Mouse (Mus musculus): ENCODE measurements around the gene Cbl. TPM values are rescaled to one million over a fixed set of nuclear protein-coding genes. Genes with fewer than 3 reads are reported as not detected.
A peak's percentile ranks its signal among the peaks of the same experiment; 100 is the strongest.

Cbl gene
- polyA plus RNA-seq, 1 experiment = 30.7 TPM

DNA sequence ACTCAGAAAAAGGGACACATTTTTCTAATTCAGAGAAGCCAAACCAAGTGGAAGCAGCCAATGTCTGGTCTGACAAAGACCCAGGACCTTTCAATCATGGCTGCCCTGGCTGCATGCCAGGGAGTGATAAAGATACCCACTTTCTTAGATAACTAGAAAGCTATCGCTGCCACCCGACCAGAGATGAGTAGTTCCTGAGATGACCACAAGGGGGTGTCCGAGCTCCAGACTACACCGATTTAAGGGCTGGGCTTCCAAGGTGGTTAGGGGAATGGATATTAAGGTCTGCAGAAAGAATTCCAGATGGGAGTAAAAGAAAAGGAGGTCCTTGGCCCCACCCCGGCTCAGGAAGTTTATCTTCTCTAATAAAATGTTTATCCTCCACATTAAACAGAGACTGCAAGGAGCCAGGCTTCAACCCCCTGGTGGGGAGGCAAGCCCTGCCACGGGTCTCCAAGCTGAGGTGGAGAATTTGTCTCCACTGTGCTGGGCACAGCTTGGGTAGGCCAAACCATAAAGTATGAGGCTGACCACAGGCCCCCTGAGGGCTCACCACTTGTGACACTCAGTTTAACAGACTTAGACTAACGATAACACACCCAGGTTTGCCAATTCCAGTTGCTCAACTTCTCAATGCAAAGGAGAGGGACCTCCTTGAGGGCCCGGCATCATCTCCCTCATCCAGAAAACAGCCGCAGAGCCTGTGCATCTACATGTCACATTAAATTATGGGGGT, 124.3 kb downstream of the Cbl start:
- no peak for TF ChIP-seq POLR2A (IDR thresholded peaks at IDR 0.05; ENCODE audit: borderline replicate concordance, extremely low read depth, insufficient read depth, insufficient read length, poor library complexity, severe bottlenecking)
- TF ChIP-seq CTCF (IDR thresholded peaks at IDR 0.05; ENCODE audit: borderline replicate concordance, extremely low read depth, insufficient read depth, insufficient read length) = peak; percentile 79
- peak; percentile 82 for DNase-seq (ENCODE audit: low read depth)

DNA sequence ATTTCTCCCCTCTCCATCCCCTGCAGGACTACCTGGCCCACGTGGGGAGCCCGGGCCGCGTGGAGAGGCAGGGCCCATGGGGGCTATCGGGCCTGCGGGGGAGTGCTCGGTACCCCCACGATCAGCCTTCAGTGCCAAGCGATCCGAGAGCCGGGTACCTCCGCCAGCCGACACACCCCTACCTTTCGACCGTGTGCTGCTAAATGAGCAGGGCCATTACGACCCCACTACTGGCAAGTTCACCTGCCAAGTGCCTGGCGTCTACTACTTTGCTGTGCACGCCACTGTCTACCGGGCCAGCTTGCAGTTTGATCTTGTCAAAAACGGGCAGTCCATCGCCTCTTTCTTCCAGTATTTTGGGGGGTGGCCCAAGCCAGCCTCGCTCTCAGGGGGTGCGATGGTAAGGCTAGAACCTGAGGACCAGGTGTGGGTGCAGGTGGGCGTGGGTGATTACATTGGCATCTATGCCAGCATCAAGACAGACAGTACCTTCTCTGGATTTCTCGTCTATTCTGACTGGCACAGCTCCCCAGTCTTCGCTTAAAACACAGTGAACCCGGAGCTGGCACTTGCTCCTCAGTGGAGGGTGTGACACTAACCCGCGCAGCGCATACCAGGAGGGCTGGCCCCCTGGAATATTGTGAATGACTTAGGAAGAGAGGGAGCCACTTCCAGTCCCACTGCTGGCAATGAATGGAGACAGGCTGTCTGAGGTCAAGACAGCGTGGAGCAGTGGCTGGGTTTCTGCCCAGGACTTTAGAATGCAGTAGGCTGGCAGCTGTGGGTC, 125.4 kb downstream of the Cbl start:
- no peak for DNase-seq (ENCODE audit: low read depth)
- no peak for TF ChIP-seq POLR2A (IDR thresholded peaks at IDR 0.05; ENCODE audit: borderline replicate concordance, extremely low read depth, insufficient read depth, insufficient read length, poor library complexity, severe bottlenecking)
- no peak for TF ChIP-seq CTCF (IDR thresholded peaks at IDR 0.05; ENCODE audit: borderline replicate concordance, extremely low read depth, insufficient read depth, insufficient read length)

DNA sequence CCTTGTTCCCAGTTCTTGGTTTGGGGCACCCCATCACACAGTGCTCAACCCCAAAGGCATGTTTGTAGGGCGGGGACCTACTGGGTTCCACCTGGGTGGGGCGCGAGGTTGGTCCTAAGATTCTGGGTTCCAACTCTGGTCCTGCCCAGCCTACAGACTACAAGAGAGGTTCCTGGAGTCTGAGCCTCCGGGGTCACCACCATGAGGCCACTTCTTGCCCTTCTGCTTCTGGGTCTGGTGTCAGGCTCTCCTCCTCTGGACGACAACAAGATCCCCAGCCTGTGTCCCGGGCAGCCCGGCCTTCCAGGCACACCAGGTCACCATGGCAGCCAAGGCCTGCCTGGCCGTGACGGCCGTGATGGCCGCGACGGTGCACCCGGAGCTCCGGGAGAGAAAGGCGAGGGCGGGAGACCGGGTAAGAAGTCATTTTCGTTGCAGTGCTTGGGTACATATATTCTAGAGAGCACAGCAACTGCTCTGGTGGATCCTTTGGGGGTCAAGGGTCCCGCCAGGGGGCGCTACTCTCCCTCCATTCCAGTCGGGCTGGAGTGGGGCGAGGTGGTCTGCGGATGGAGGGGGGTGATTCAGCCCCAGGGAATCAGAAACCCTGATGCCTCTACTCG, 126.2 kb downstream of the Cbl start:
- TF ChIP-seq CTCF (IDR thresholded peaks at IDR 0.05; ENCODE audit: borderline replicate concordance, extremely low read depth, insufficient read depth, insufficient read length) (peak; percentile 58), POLR2A (IDR thresholded peaks at IDR 0.05; ENCODE audit: borderline replicate concordance, extremely low read depth, insufficient read depth, insufficient read length, poor library complexity, severe bottlenecking) (no peak)
- DNase-seq (ENCODE audit: low read depth) = peak; percentile 39

DNA sequence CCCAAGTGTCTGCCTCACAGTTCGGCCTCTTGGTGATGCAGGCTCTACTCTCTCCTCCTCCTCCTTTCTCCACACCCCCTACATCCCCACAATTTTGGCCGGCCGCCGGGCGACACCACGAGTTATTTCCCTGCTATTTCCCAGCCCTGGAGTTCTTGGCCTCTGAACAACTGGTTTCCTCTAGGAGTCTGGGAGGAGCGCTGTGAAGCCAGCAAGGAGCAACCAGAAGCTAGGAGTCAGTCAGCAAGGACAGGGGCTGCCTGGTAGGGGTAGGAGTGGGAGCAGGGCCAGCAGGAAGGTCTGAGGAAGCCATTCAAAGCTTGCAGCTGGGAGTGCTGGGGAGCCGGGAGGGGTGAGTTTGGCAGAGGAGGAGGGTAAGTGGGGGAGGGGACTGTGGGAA, 126.7 kb downstream of the Cbl start, which contains the start of gene C1qtnf5:
TSS of gene C1qtnf5 (plus strand) at position 136 of the 400 bp plus-strand sequence.
- no peak for TF ChIP-seq CTCF (IDR thresholded peaks at IDR 0.05; ENCODE audit: borderline replicate concordance, extremely low read depth, insufficient read depth, insufficient read length)
- TF ChIP-seq POLR2A (IDR thresholded peaks at IDR 0.05; ENCODE audit: borderline replicate concordance, extremely low read depth, insufficient read depth, insufficient read length, poor library complexity, severe bottlenecking) = no peak
- DNase-seq (ENCODE audit: low read depth) = peak; percentile 88

DNA sequence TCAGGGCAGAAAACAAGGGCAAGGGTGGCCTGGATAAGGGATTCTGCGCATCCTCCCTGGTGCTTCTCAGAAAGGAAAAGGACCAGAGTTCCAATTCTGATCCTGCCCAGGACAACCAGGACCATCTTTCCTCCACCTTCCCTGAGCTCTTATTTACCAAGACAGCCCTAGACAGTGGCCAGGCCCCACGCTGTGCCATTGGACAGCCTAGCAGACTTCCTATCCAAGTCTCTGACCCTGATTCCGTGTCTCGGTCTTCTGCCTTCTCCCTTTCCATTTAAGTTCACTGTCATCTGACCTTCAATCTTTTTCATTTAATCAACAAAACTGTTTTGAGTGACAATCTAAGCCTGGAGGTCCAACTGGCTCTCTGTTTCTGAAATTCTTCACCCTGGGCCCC, 127.3 kb downstream of the Cbl start:
- DNase-seq (ENCODE audit: low read depth) = no peak
- no peak for TF ChIP-seq CTCF (IDR thresholded peaks at IDR 0.05; ENCODE audit: borderline replicate concordance, extremely low read depth, insufficient read depth, insufficient read length)
- no peak for TF ChIP-seq POLR2A (IDR thresholded peaks at IDR 0.05; ENCODE audit: borderline replicate concordance, extremely low read depth, insufficient read depth, insufficient read length, poor library complexity, severe bottlenecking)

DNA sequence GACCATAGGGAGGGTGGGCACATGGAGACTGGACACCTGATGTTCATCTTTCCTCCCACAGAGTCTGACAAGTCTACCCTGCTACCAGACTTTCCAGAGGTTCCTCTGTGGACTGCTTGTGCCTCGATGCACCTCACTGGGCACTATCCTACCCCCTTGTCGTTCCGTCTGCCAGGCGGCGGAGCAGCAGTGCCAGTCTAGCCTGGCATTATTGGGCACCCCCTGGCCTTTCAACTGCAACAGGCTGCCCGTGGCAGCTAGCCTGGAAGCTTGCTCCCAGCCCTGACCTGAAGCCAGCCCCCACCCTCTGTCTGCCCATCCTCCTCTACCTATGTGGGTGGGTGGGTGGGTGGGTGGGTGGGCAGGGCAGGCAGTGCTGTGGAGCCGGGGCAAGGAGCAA, 127.7 kb downstream of the Cbl start:
- no peak for DNase-seq (ENCODE audit: low read depth)
- TF ChIP-seq POLR2A (IDR thresholded peaks at IDR 0.05; ENCODE audit: borderline replicate concordance, extremely low read depth, insufficient read depth, insufficient read length, poor library complexity, severe bottlenecking) (no peak), CTCF (IDR thresholded peaks at IDR 0.05; ENCODE audit: borderline replicate concordance, extremely low read depth, insufficient read depth, insufficient read length) (no peak)

DNA sequence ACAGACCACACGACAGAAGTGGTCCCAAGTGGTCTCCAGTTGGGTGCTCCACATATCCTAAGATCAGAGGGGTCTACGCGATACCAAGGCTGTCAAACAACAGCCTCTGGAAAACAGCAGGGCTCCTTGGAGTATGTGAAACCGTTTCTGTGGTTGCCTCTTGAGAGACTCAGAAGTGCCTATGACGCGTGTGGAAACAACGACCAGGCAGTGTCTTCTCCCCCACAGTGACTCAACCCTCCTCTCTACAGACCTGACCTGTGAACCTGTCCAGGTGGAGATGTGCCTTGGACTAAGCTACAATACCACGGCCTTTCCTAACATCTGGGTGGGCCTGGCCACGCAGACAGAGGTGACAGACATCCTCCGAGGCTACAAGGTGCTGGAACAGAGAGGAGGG, 128.1 kb downstream of the Cbl start:
- TF ChIP-seq CTCF (IDR thresholded peaks at IDR 0.05; ENCODE audit: borderline replicate concordance, extremely low read depth, insufficient read depth, insufficient read length) (no peak), POLR2A (IDR thresholded peaks at IDR 0.05; ENCODE audit: borderline replicate concordance, extremely low read depth, insufficient read depth, insufficient read length, poor library complexity, severe bottlenecking) (no peak)
- DNase-seq (ENCODE audit: low read depth) = no peak

DNA sequence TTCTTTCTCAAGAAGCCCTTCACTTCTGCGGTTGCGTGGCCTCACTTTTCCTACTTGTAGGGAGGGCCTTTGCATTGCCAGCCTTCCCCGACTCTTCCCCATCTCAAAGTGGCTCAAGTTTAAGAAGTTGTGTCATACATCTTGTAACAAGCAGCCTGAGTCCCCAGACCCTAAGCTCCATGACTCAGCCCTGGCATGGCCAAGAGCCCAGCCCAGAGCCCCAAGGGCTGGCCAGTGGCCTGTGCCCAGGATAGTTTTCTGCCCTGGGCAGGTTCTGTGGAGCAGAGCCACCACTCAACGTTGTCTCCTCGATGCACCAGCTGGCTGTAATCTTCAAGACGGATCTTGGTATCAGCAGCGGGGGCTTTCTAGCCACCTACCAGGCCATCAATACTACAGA, 129.0 kb downstream of the Cbl start:
- DNase-seq (ENCODE audit: low read depth) = no peak
- TF ChIP-seq POLR2A (IDR thresholded peaks at IDR 0.05; ENCODE audit: borderline replicate concordance, extremely low read depth, insufficient read depth, insufficient read length, poor library complexity, severe bottlenecking) (no peak), CTCF (IDR thresholded peaks at IDR 0.05; ENCODE audit: borderline replicate concordance, extremely low read depth, insufficient read depth, insufficient read length) (no peak)

DNA sequence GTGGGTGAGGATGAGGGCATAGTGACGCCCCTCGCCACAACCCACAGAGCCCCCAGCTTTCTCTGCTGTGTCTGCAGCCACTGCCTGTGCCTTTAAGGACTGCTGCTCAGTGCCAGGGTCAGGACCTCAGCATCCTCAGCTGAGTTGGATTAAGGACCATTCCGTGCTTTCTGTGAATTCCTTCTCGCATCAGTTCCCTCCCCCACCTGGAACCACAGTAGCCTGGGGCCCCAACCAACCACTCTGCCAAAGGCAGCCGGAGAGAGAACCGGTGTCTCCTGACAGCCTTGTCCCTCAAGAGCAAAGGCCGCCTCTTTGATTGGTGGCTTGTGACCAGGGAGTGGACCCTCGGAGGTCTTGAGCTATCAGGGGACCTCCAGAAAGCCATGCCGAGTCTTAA, 132.4 kb downstream of the Cbl start, which contains the start of gene Mfrp:
TSS of gene Mfrp (plus strand) at position 240 of the 400 bp plus-strand sequence.
- no peak for TF ChIP-seq POLR2A (IDR thresholded peaks at IDR 0.05; ENCODE audit: borderline replicate concordance, extremely low read depth, insufficient read depth, insufficient read length, poor library complexity, severe bottlenecking)
- no peak for TF ChIP-seq CTCF (IDR thresholded peaks at IDR 0.05; ENCODE audit: borderline replicate concordance, extremely low read depth, insufficient read depth, insufficient read length)
- DNase-seq (ENCODE audit: low read depth) = no peak

DNA sequence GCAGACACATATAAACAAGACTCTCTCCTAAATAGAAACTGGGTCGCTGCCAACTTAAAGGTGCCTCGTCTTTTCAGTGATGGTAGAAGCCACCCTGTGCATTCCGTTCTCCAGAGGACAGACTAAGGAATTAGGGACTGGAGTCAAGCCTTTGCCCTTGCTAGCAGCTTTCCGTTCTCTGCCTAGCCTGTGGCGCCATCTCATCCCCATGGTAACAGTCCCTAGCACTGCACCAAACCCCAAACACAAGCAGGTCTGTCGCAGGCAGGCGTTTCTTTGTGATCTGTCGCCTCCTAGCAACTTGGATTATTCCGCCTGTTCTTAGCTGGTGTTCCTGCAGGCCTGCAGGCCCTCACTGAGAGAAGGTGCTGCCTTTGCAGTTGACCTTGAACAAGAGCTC, 137.3 kb downstream of the Cbl start:
- peak; percentile 88 for DNase-seq (ENCODE audit: low read depth)
- no peak for TF ChIP-seq CTCF (IDR thresholded peaks at IDR 0.05; ENCODE audit: borderline replicate concordance, extremely low read depth, insufficient read depth, insufficient read length)
- TF ChIP-seq POLR2A (IDR thresholded peaks at IDR 0.05; ENCODE audit: borderline replicate concordance, extremely low read depth, insufficient read depth, insufficient read length, poor library complexity, severe bottlenecking) = no peak

DNA sequence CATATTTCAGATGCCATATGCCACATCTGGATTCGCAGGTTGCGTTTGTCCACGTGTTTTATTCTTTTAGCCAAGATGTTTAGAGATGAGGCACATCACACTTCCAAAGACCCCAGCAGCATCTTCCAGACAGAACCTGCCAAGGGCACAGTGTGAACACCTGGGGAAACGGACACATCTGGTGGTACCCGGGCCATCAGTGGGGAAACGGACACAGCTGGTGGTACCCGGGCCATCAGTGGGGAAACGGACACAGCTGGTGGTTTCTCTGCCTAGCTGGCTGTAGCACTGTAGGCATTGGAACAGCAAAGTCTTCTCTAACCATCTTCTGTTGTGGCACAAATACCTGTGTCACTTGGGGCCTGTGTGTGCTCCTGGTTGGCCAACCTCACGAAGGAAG, 138.1 kb downstream of the Cbl start:
- TF ChIP-seq CTCF (IDR thresholded peaks at IDR 0.05; ENCODE audit: borderline replicate concordance, extremely low read depth, insufficient read depth, insufficient read length) (no peak), POLR2A (IDR thresholded peaks at IDR 0.05; ENCODE audit: borderline replicate concordance, extremely low read depth, insufficient read depth, insufficient read length, poor library complexity, severe bottlenecking) (no peak)
- DNase-seq (ENCODE audit: low read depth) = no peak
